8 mouse cellular contexts compared by ENCODE assay signal in the genomic region with DNA sequence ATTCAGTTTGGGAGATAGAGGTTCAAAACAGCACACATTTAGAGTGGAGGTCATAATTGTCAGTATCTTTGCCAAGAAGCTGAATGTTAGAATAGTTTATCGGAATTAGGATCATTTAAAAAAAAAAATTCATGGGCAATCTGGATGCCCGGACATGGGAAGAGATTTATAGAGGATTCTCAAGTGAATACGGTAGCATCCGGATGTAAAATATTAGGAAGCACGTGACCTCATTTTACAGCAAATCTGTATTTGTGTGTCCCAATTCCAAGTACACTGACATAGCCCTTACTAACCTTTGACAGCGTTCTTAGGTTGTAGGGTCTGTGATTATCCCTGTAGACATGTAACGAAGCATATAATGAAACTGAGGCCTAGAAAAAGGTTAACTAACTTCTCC. TPM values are rescaled to one million over a fixed set of nuclear protein-coding genes. Genes with fewer than 3 reads are reported as not detected.
A peak's percentile ranks its signal among the peaks of the same experiment; 100 is the strongest.
DNase-seq lines count a peak whose midpoint lies in the region; ATAC-seq and TF ChIP-seq lines count a peak whose summit lies in the region.

No protein-coding gene starts in this region.

- H3K27me3 ChIP-seq in embryonic facial prominence, embryonic 12.5 days: no peaks in the 10 kb centered on the region
- H3K27me3 ChIP-seq in intestine, embryonic 14.5 days (replicated peaks; ENCODE audit: control insufficient read depth, insufficient read depth, low read length): no peaks in the 10 kb centered on the region
- no peaks in the 10 kb centered on the region for H3K27me3 ChIP-seq in midbrain, postnatal 0 days (ENCODE audit: insufficient read depth, low read length)

- no peak for DNase-seq in left cerebral cortex, adult 2 months (ENCODE audit: extremely low spot score in 1 of 2, low spot score in 2 of 2)
- DNase-seq in left cerebral cortex, postnatal 4 days: no peak
- no peak for DNase-seq in intestine, embryonic 14.5 days (ENCODE audit: low spot score)
- no peak for DNase-seq in midbrain, postnatal 0 days (ENCODE audit: low spot score)
- no peak for DNase-seq in layer of hippocampus, postnatal 36 days
- DNase-seq in right cerebral cortex, adult 2 months (ENCODE audit: low spot score in 2 of 2): no peak
- DNase-seq in thymus, postnatal 14 days: no peak

- H3K4me1 ChIP-seq in embryonic facial prominence, embryonic 12.5 days: peaks cover 14% of the 10 kb centered on the region; the same call in 1 of the 2 replicates
- H3K4me1 ChIP-seq in intestine, embryonic 14.5 days (replicated peaks; ENCODE audit: control insufficient read depth, insufficient read depth, low read length): peaks cover 14% of the 10 kb centered on the region
- H3K4me1 ChIP-seq in midbrain, postnatal 0 days (ENCODE audit: insufficient read depth, low read length): peaks cover 9% of the 10 kb centered on the region

- WGBS in embryonic facial prominence, embryonic 12.5 days: 91% methylated on average over 7 of the region's 7 CpGs
- WGBS in intestine, embryonic 14.5 days: 91% methylated on average over 7 of the region's 7 CpGs
- WGBS in midbrain, postnatal 0 days: 93% methylated on average over 7 of the region's 7 CpGs

- peak overlapping the region; percentile 92 for H3K4me3 ChIP-seq in left cerebral cortex, adult 2 months
- H3K4me3 ChIP-seq in embryonic facial prominence, embryonic 12.5 days: peak overlapping the region; percentile 73
- peak overlapping the region; percentile 63 for H3K4me3 ChIP-seq in intestine, embryonic 14.5 days (ENCODE audit: low read depth, low read length)
- peak overlapping the region; percentile 85 for H3K4me3 ChIP-seq in midbrain, postnatal 0 days (ENCODE audit: low read depth, low read length)

- 0 out of 2 replicates have a peak, but pooled peaks cover 16% of the 10 kb centered on the region for H3K36me3 ChIP-seq in embryonic facial prominence, embryonic 12.5 days
- peaks cover 25% of the 10 kb centered on the region for H3K36me3 ChIP-seq in intestine, embryonic 14.5 days (ENCODE audit: control insufficient read depth, insufficient read depth, low read length)
- H3K36me3 ChIP-seq in midbrain, postnatal 0 days (ENCODE audit: insufficient read depth, low read length): peaks cover 13% of the 10 kb centered on the region

- no peak for ATAC-seq in embryonic facial prominence, embryonic 12.5 days (ENCODE audit: insufficient number of reproducible peaks, insufficient read depth, low FRiP score, low TSS enrichment)
- ATAC-seq in intestine, embryonic 14.5 days (replicated peaks; ENCODE audit: low FRiP score, low TSS enrichment, low read depth): no peak
- ATAC-seq in midbrain, postnatal 0 days (ENCODE audit: low FRiP score): no peak

- H3K9me3 ChIP-seq in embryonic facial prominence, embryonic 12.5 days: no peaks in the 10 kb centered on the region
- no peaks in the 10 kb centered on the region for H3K9me3 ChIP-seq in intestine, embryonic 14.5 days (ENCODE audit: control insufficient read depth, low read length)
- H3K9me3 ChIP-seq in midbrain, postnatal 0 days (ENCODE audit: low read length): no peaks in the 10 kb centered on the region

- no peak overlapping the region; the same call in 1 of the 2 replicates for H3K27ac ChIP-seq in left cerebral cortex, adult 2 months
- no peak overlapping the region for H3K27ac ChIP-seq in embryonic facial prominence, embryonic 12.5 days
- H3K27ac ChIP-seq in intestine, embryonic 14.5 days (ENCODE audit: low read depth): no peak overlapping the region
- no peak overlapping the region for H3K27ac ChIP-seq in midbrain, postnatal 0 days (ENCODE audit: low read depth, low read length)

- peak overlapping the region; percentile 82 for H3K4me2 ChIP-seq in embryonic facial prominence, embryonic 12.5 days (replicated peaks)
- H3K4me2 ChIP-seq in intestine, embryonic 14.5 days (ENCODE audit: low read length): peak overlapping the region; percentile 70
- H3K4me2 ChIP-seq in midbrain, postnatal 0 days (ENCODE audit: low read depth, low read length, poor library complexity, severe bottlenecking): peak overlapping the region; percentile 55

- H3K9ac ChIP-seq in embryonic facial prominence, embryonic 12.5 days: peak overlapping the region; percentile 74; the same call in 1 of the 2 replicates
- H3K9ac ChIP-seq in intestine, embryonic 14.5 days (ENCODE audit: low read length): peak overlapping the region; percentile 58
- peak overlapping the region; percentile 83 for H3K9ac ChIP-seq in midbrain, postnatal 0 days (replicated peaks; ENCODE audit: low read length, poor library complexity, severe bottlenecking)

- intact Hi-C loops in left cerebral cortex, adult 2 months (cut with DNase I): loop anchor here (2.0 to 5.0 kb wide), 2 partner anchors 142 to 223 kb away; partner anchors contain the start of gene Trmt10a
- intact Hi-C loops in left cerebral cortex, postnatal 4 days (cut with DNase I): loop anchor here (5.0 kb wide), 1 partner anchor 52 kb away; the partner anchor contains the start of gene Dnajb14

- no peak for TF ChIP-seq CTCF in left cerebral cortex, adult 2 months (IDR thresholded peaks at IDR 0.05)
- no peak for TF ChIP-seq CTCF in midbrain, postnatal 0 days (IDR thresholded peaks at IDR 0.05)

RNA-seq across cellular contexts. Expression of gene Lamtor3, which starts 1.1 kb away (rescaled TPM):
- 10 to 100 TPM; 68.4 to 73.2 TPM for total RNA-seq in left cerebral cortex, adult 2 months (2021)
- 10 to 100 TPM; 69.0 to 73.3 TPM for total RNA-seq in left cerebral cortex, postnatal 4 days (2021)
- polyA plus RNA-seq in embryonic facial prominence, embryonic 12.5 days (2016; fragmentation: Nextera tagmentation; extraction: Ambion mirVana): 96.8 and 102 TPM in 2 replicates
- polyA plus RNA-seq in intestine, embryonic 14.5 days (2014; fragmentation: Nextera tagmentation; extraction: Ambion mirVana): 106 and 110 TPM in 2 replicates
- 87.1 and 97.7 TPM in 2 replicates for total RNA-seq in midbrain, postnatal 0 days (2014; rRNA removed)
- 113 and 122 TPM in 2 replicates for polyA plus RNA-seq in midbrain, postnatal 0 days (2015; fragmentation: Nextera tagmentation; extraction: Ambion mirVana)
- 10 to 100 TPM; 64.8 to 65.3 TPM for total RNA-seq in layer of hippocampus, postnatal 36 days (2021)

RNA-seq across cellular contexts. Expression of gene Dnajb14, which starts 51.9 kb away (rescaled TPM):
- total RNA-seq in left cerebral cortex, adult 2 months (2021): 10 to 100 TPM; 44.5 to 47.6 TPM
- total RNA-seq in left cerebral cortex, postnatal 4 days (2021): 10 to 100 TPM; 28.3 to 30.1 TPM
- polyA plus RNA-seq in embryonic facial prominence, embryonic 12.5 days (2016; fragmentation: Nextera tagmentation; extraction: Ambion mirVana): 12.0 and 12.3 TPM in 2 replicates
- 9.8 and 10.0 TPM in 2 replicates for polyA plus RNA-seq in intestine, embryonic 14.5 days (2014; fragmentation: Nextera tagmentation; extraction: Ambion mirVana)
- total RNA-seq in midbrain, postnatal 0 days (2014; rRNA removed): 23.1 and 24.3 TPM in 2 replicates
- polyA plus RNA-seq in midbrain, postnatal 0 days (2015; fragmentation: Nextera tagmentation; extraction: Ambion mirVana): 16.9 and 17.2 TPM in 2 replicates
- 10 to 100 TPM; 52.1 to 53.8 TPM for total RNA-seq in layer of hippocampus, postnatal 36 days (2021)

RNA-seq across cellular contexts. Expression of gene H2afz, which starts 55.1 kb away (rescaled TPM):
- total RNA-seq in left cerebral cortex, adult 2 months (2021): 100 to 1,000 TPM; 168 to 196 TPM
- 100 to 1,000 TPM; 187 to 226 TPM for total RNA-seq in left cerebral cortex, postnatal 4 days (2021)
- polyA plus RNA-seq in embryonic facial prominence, embryonic 12.5 days (2016; fragmentation: Nextera tagmentation; extraction: Ambion mirVana): 2,399 and 2,450 TPM in 2 replicates
- 1,744 and 1,778 TPM in 2 replicates for polyA plus RNA-seq in intestine, embryonic 14.5 days (2014; fragmentation: Nextera tagmentation; extraction: Ambion mirVana)
- 327 and 404 TPM in 2 replicates for total RNA-seq in midbrain, postnatal 0 days (2014; rRNA removed)
- 573 and 609 TPM in 2 replicates for polyA plus RNA-seq in midbrain, postnatal 0 days (2015; fragmentation: Nextera tagmentation; extraction: Ambion mirVana)
- total RNA-seq in layer of hippocampus, postnatal 36 days (2021): 100 to 1,000 TPM; 135 to 151 TPM
